Mouse (Mus musculus): Measurements from ENCODE around the gene Adgrl2.

The Adgrl2 gene

GRCm38 (mm10) chr3:148821632-148822031 is 168.7 kb downstream of the Adgrl2 start:
- no peak for DNase-seq (ENCODE audit: low spot score)

GRCm38 (mm10) chr3:148819323-148820046 is 170.9 kb downstream of the Adgrl2 start:
- DNase-seq (ENCODE audit: low spot score), result no peak

GRCm38 (mm10) chr3:148818414-148819105 is 171.8 kb downstream of the Adgrl2 start:
- no peak for DNase-seq (ENCODE audit: low spot score)

GRCm38 (mm10) chr3:148817491-148817890 is 172.9 kb downstream of the Adgrl2 start:
- DNase-seq (ENCODE audit: low spot score), result no peak

GRCm38 (mm10) chr3:148813121-148813520 is 177.2 kb downstream of the Adgrl2 start:
- DNase-seq (ENCODE audit: low spot score), result no peak

GRCm38 (mm10) chr3:148812059-148812458 is 178.3 kb downstream of the Adgrl2 start:
- DNase-seq (ENCODE audit: low spot score), result no peak

GRCm38 (mm10) chr3:148806977-148807376 is 183.4 kb downstream of the Adgrl2 start:
- DNase-seq (ENCODE audit: low spot score), result no peak

GRCm38 (mm10) chr3:148793286-148793913 is 197.0 kb downstream of the Adgrl2 start:
- DNase-seq (ENCODE audit: low spot score), result no peak

GRCm38 (mm10) chr3:148770310-148770709 is 220.0 kb downstream of the Adgrl2 start:
- no peak for DNase-seq (ENCODE audit: low spot score)
